ENCODE assay signal across 19 mouse cellular contexts in genomic region chr2:167424040-167424439, GRCm38 (mm10). TPM values are rescaled to one million over a fixed set of nuclear protein-coding genes. Genes with fewer than 3 reads are reported as not detected.
A peak's percentile ranks its signal among the peaks of the same experiment; 100 is the strongest.
DNase-seq lines count a peak whose midpoint lies in the region; ATAC-seq and TF ChIP-seq lines count a peak whose summit lies in the region.
"Had no signal": no experiment of that assay in that cellular context is flagged by ENCODE, and none has a peak within 500 bp of the region (broad histone marks: within the 10 kb centered on the region; RNA-seq: fewer than 3 reads in every experiment).

No protein-coding gene starts in this region.

- DNase-seq in kidney, adult 2 months = no peak
- no peak for DNase-seq in ES-E14 (ENCODE audit: low read depth, low spot score)
- DNase-seq in induced T-regulatory cell, adult 2 months (ENCODE audit: low read depth) = peak; percentile 26
- no peak for DNase-seq in liver, postnatal 0 days
- DNase-seq in ovary, adult 18-20 months (ENCODE audit: low spot score) = no peak
- DNase-seq in layer of hippocampus, adult 2 months (ENCODE audit: low spot score in 2 of 2) = no peak
- DNase-seq: adrenal gland, postnatal 36 days; cerebellum, postnatal 10 days; embryo, embryonic 11 days; layer of hippocampus, postnatal 36 days; lung, adult 18-20 months; midbrain, embryonic 14.5 days; right cerebral cortex, adult 18-20 months; spleen, adult 18-20 months had no signal

- peaks cover 14% of the 10 kb centered on the region; the same call in 1 of the 2 replicates for H3K36me3 ChIP-seq in kidney, adult 2 months (ENCODE audit: control insufficient read depth, insufficient read depth, low read length)
- peaks cover 34% of the 10 kb centered on the region for H3K36me3 ChIP-seq in kidney, embryonic 16.5 days (ENCODE audit: insufficient read depth, low read length)
- peaks cover 37% of the 10 kb centered on the region for H3K36me3 ChIP-seq in ES-E14 (ENCODE audit: control insufficient read depth, insufficient read depth, low read length, poor library complexity, severe bottlenecking)
- H3K36me3 ChIP-seq in liver, postnatal 0 days (replicated peaks; ENCODE audit: insufficient read depth, low read length) = peaks cover 48% of the 10 kb centered on the region

- 0 out of 2 replicates have a peak overlapping the region, but pooled peaks have one; percentile 33 for H3K27ac ChIP-seq in kidney, adult 2 months (ENCODE audit: insufficient read depth, low read depth, low read length)
- no peak overlapping the region for H3K27ac ChIP-seq in kidney, embryonic 16.5 days (ENCODE audit: low read length)
- H3K27ac ChIP-seq in ES-E14 (ENCODE audit: insufficient read depth, low read depth, low read length, poor library complexity, severe bottlenecking) = peak overlapping the region; percentile 98
- no peak overlapping the region for H3K27ac ChIP-seq in liver, postnatal 0 days (ENCODE audit: low read depth)
- no peak overlapping the region for H3K27ac ChIP-seq in layer of hippocampus, adult 2 months
- H3K27ac ChIP-seq: forebrain, embryonic 13.5 days had no signal

- no peak for TF ChIP-seq POLR2A in kidney, adult 2 months (IDR thresholded peaks at IDR 0.05; ENCODE audit: low read depth, low read length)

- TF ChIP-seq EP300 in liver, postnatal 0 days (IDR thresholded peaks at IDR 0.05; ENCODE audit: low read depth) = no peak

- 0 out of 2 replicates have a peak, but pooled peaks cover 2% of the 10 kb centered on the region for H3K9me3 ChIP-seq in kidney, embryonic 16.5 days (ENCODE audit: low read length)
- H3K9me3 ChIP-seq in ES-E14 (ENCODE audit: control insufficient read depth, insufficient read depth, low read depth, low read length) = no peaks in the 10 kb centered on the region
- 0 out of 2 replicates have a peak, but pooled peaks cover 3% of the 10 kb centered on the region for H3K9me3 ChIP-seq in liver, postnatal 0 days (ENCODE audit: low read length)
- H3K9me3 ChIP-seq: forebrain, embryonic 13.5 days had no signal

- in situ Hi-C loops in ES-E14 (cut with MboI; ENCODE audit: low sequenced_read_pairs in 2 of 2, unreplicated experiment in 2 of 2) = no loop called here

- no peaks in the 10 kb centered on the region for H3K27me3 ChIP-seq in kidney, adult 2 months (replicated peaks; ENCODE audit: control insufficient read depth, insufficient read depth, low read length)
- H3K27me3 ChIP-seq in kidney, embryonic 16.5 days (ENCODE audit: insufficient read depth, low read length) = no peaks in the 10 kb centered on the region
- H3K27me3 ChIP-seq in liver, postnatal 0 days (ENCODE audit: insufficient read depth, low read length) = no peaks in the 10 kb centered on the region
- H3K27me3 ChIP-seq: forebrain, embryonic 13.5 days had no signal

- WGBS in kidney, adult 2 months = 75% methylated on average over 9 of the region's 9 CpGs
- 88% methylated on average over 9 of the region's 9 CpGs for WGBS in kidney, embryonic 16.5 days
- WGBS in liver, postnatal 0 days (ENCODE audit: insufficient replicate concordance) = 76% methylated on average over 9 of the region's 9 CpGs

- no peak overlapping the region for H3K4me3 ChIP-seq in kidney, adult 2 months (ENCODE audit: insufficient read depth, low read depth, low read length)
- no peak overlapping the region for H3K4me3 ChIP-seq in kidney, embryonic 16.5 days (ENCODE audit: low read length)
- H3K4me3 ChIP-seq in ES-E14 (ENCODE audit: insufficient read depth in 1 of 2, low read depth in 1 of 2, low read length in 2 of 2, poor library complexity in 1 of 2, severe bottlenecking in 1 of 2) = peak overlapping the region; percentile 15 to 95; a peak in 1 of 4 replicates
- H3K4me3 ChIP-seq in liver, postnatal 0 days (ENCODE audit: low read depth, low read length) = no peak overlapping the region
- H3K4me3 ChIP-seq in layer of hippocampus, adult 2 months = no peak overlapping the region
- H3K4me3 ChIP-seq: forebrain, embryonic 13.5 days; myocyte had no signal

- no peak overlapping the region for H3K9ac ChIP-seq in kidney, embryonic 16.5 days (replicated peaks; ENCODE audit: low read length)
- H3K9ac ChIP-seq in ES-E14 (ENCODE audit: insufficient read depth, low read depth, low read length, poor library complexity, severe bottlenecking) = 0 out of 2 replicates have a peak overlapping the region, but pooled peaks have one; percentile 50
- no peak overlapping the region for H3K9ac ChIP-seq in liver, postnatal 0 days (replicated peaks)
- H3K9ac ChIP-seq: forebrain, embryonic 13.5 days had no signal

- no peak for TF ChIP-seq CTCF in kidney, adult 2 months (conservative IDR thresholded peaks at IDR 0.05; ENCODE audit: insufficient read depth, insufficient read length, low read depth, low read length)
- peak; percentile 39; the same call in 1 of the 2 replicates for TF ChIP-seq CTCF in liver, postnatal 0 days (IDR thresholded peaks at IDR 0.05; ENCODE audit: low read depth)
- no peak for TF ChIP-seq CTCF in layer of hippocampus, adult 2 months (conservative IDR thresholded peaks at IDR 0.05)

- no peak for ATAC-seq in kidney, embryonic 16.5 days (ENCODE audit: low FRiP score, low TSS enrichment)
- no peak for ATAC-seq in liver, postnatal 0 days
- ATAC-seq: forebrain, embryonic 13.5 days; hindbrain, embryonic 16.5 days had no signal

- H3K4me2 ChIP-seq in kidney, embryonic 16.5 days (replicated peaks; ENCODE audit: low read depth, low read length) = no peak overlapping the region
- no peak overlapping the region for H3K4me2 ChIP-seq in liver, postnatal 0 days (ENCODE audit: low read depth, low read length)
- H3K4me2 ChIP-seq: forebrain, embryonic 13.5 days; heart, embryonic 11.5 days had no signal

- peaks cover 11% of the 10 kb centered on the region; the same call in 1 of the 2 replicates for H3K4me1 ChIP-seq in kidney, adult 2 months (ENCODE audit: control insufficient read depth, insufficient read depth, low read length)
- peaks cover 18% of the 10 kb centered on the region for H3K4me1 ChIP-seq in kidney, embryonic 16.5 days (ENCODE audit: insufficient read depth, low read length)
- H3K4me1 ChIP-seq in ES-E14 (ENCODE audit: control insufficient read depth in 2 of 2, insufficient read depth in 2 of 2, low read length in 2 of 2, poor library complexity in 1 of 2) = peaks cover 2 to 4% of the 10 kb centered on the region in 2 experiments; a peak in 2 of 4 replicates
- H3K4me1 ChIP-seq in liver, postnatal 0 days (ENCODE audit: insufficient read depth) = peaks cover 26% of the 10 kb centered on the region

TF ChIP-seq in ES-E14, 5 proteins besides CTCF, POLR2A, EP300 and RAD21:
- no peak for TF ChIP-seq CHD2 (IDR thresholded peaks at IDR 0.05; ENCODE audit: low read depth, low read length)
- no peak for TF ChIP-seq HCFC1 (IDR thresholded peaks at IDR 0.05; ENCODE audit: borderline replicate concordance, insufficient read depth, low read length)
- no peak for TF ChIP-seq MAFK (IDR thresholded peaks at IDR 0.05; ENCODE audit: insufficient read depth, low read depth, low read length)
- TF ChIP-seq ZNF384 (IDR thresholded peaks at IDR 0.05; ENCODE audit: low read depth, low read length) = no peak
- no peak for TF ChIP-seq ZC3H11A (IDR thresholded peaks at IDR 0.05; ENCODE audit: borderline replicate concordance, low read depth, low read length)
TF ChIP-seq in ES-E14: peak in this region for 0.

RNA-seq across cellular contexts. Expression of gene Slc9a8, which starts 2.5 kb away (rescaled TPM):
- 226 and 357 TPM in 2 replicates for polyA plus RNA-seq in kidney, adult 2 months (2012; rRNA removed)
- polyA plus RNA-seq in kidney, embryonic 16.5 days (2015; fragmentation: Nextera tagmentation; extraction: Ambion mirVana) = 20.7 and 25.7 TPM in 2 replicates
- total RNA-seq in ES-E14 (2012; rRNA removed) = 38.6 and 54.4 TPM in 2 replicates
- polyA plus RNA-seq in liver, postnatal 0 days (2015; fragmentation: Nextera tagmentation; extraction: Ambion mirVana) = 7.5 and 9.3 TPM in 2 replicates
- total RNA-seq in layer of hippocampus, adult 2 months (2021) = 10 to 100 TPM; 33.2 to 34.5 TPM

Comparison
In these comparisons a context has a peak if more than half of its experiments do, and no peak if none do; other contexts are left out.
1. H3K27ac ChIP-seq: peak in kidney, adult 2 months (single experiment) and ES-E14 (single experiment); none in kidney, embryonic 16.5 days (single experiment), liver, postnatal 0 days (single experiment) and layer of hippocampus, adult 2 months (single experiment).
2. H3K4me3 ChIP-seq: peak in ES-E14 (2 of 2); none in kidney, adult 2 months (single experiment), kidney, embryonic 16.5 days (single experiment), liver, postnatal 0 days (single experiment) and layer of hippocampus, adult 2 months (single experiment).